Mouse (Mus musculus) cortical plate, adult 2 months (tissue): ENCODE data around the gene Rpl23.

ENCODE experiments used
- CTCF ChIP-seq: fragments of 200-500 bp; IDR thresholded peaks from 2 replicates; pipeline ENCODE4 v1.5.1; 2011; ENCODE audit warnings: mild to moderate bottlenecking, control low read depth, low read length; ENCODE audit not compliant: insufficient read depth; ENCODE audit errors: extremely low read depth
- POLR2A ChIP-seq: fragments of 200-500 bp; IDR thresholded peaks from 2 replicates; pipeline ENCODE4 v1.6.1; 2011; ENCODE audit warnings: mild to moderate bottlenecking, low read length, control low read depth; ENCODE audit not compliant: insufficient read depth; ENCODE audit errors: extremely low read depth

- TF ChIP-seq POLR2A = no peak
- no peak for TF ChIP-seq CTCF
These were observed 22.8 kb upstream of the Rpl23 start for GRCm38 (mm10) chr11:97804841-97805661.
